Mouse (Mus musculus) testis, adult 2 months (tissue): Measurements from ENCODE around the gene Pacsin1.

Source experiments
- CTCF ChIP-seq: fragments of 200-500 bp; IDR thresholded peaks from 2 replicates; pipeline ENCODE4 v1.5.1; 2012; ENCODE audit warnings: low read depth, mild to moderate bottlenecking, inconsistent platforms, low read length, moderate library complexity; ENCODE audit not compliant: control insufficient read depth, insufficient read depth, insufficient replicate concordance
- POLR2A ChIP-seq: fragments of 200-500 bp; IDR thresholded peaks from 2 replicates; pipeline ENCODE4 v1.6.1; 2012; ENCODE audit warnings: low read depth, mild to moderate bottlenecking, inconsistent platforms, low read length, moderate library complexity; ENCODE audit not compliant: control insufficient read depth

DNA sequence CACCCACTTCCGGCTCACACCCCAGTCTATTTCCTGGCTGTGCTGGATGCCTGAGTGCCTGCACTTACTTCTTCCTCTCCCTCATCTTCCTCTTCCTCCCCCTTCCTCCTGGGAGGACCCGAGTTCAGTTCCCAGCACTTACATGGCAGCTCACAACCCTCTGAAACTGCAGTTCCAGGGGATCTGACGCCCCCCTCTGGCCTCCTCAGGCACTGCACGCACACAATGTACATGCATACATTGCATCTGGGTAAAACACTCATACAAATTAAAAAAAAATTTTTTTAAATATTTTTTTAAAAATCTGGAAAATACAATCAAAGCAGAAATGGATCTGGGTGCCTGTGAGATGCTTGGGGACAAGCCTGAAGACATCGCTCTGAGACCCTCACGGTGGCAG, 16.4 kb downstream of the Pacsin1 start:
- TF ChIP-seq CTCF: peak; percentile 56; the same call in 1 of the 2 replicates
- no peak for TF ChIP-seq POLR2A
